Mouse (Mus musculus): ENCODE measurements at regions not wholly inside any gene's neighbourhood (a gene's known extent, or its start where the extent isn't known, plus 50 kb on each side); places are given as distances from the start of the nearest gene placed in this dataset.

GRCm38 (mm10) chr3:104586342-104587175, 51.9 kb upstream of the Slc16a1 start:
- no peak for ATAC-seq (ENCODE audit: low FRiP score)
- no peaks in the 10 kb centered on the region for H3K9me3 ChIP-seq (ENCODE audit: control insufficient read depth, low read length)
- H3K9ac ChIP-seq (ENCODE audit: low read length): no peak overlapping the region
- H3K27ac ChIP-seq (ENCODE audit: low read depth, low read length): no peak overlapping the region
- no peaks in the 10 kb centered on the region for H3K27me3 ChIP-seq (ENCODE audit: control insufficient read depth, insufficient read depth, low read length)
- DNase-seq (ENCODE audit: low spot score, missing footprints): no peak
- H3K4me3 ChIP-seq (ENCODE audit: low read depth, low read length): no peak overlapping the region
- H3K36me3 ChIP-seq (ENCODE audit: control insufficient read depth, insufficient read depth, low read length): no peaks in the 10 kb centered on the region
- WGBS: 92% methylated on average over 6 of the region's 6 CpGs
- no peak overlapping the region for H3K4me2 ChIP-seq
- no peaks in the 10 kb centered on the region for H3K4me1 ChIP-seq (ENCODE audit: control insufficient read depth, insufficient read depth, low read length)

- no peak overlapping the region for H3K4me3 ChIP-seq (ENCODE audit: low read depth, low read length)
- 82% methylated on average over 6 of the region's 6 CpGs for WGBS
- DNase-seq (ENCODE audit: low spot score, missing footprints) (peak; percentile 67), ATAC-seq (ENCODE audit: low FRiP score) (no peak)
- no peak overlapping the region for H3K27ac ChIP-seq (ENCODE audit: low read depth, low read length)
- no peaks in the 10 kb centered on the region for H3K4me1 ChIP-seq (ENCODE audit: control insufficient read depth, insufficient read depth, low read length)
- H3K27me3 ChIP-seq (ENCODE audit: control insufficient read depth, insufficient read depth, low read length): no peaks in the 10 kb centered on the region
- no peak overlapping the region for H3K4me2 ChIP-seq
- H3K9me3 ChIP-seq (ENCODE audit: control insufficient read depth, low read length): no peaks in the 10 kb centered on the region
- no peak overlapping the region for H3K9ac ChIP-seq (ENCODE audit: low read length)
- H3K36me3 ChIP-seq (ENCODE audit: control insufficient read depth, insufficient read depth, low read length): no peaks in the 10 kb centered on the region
Observed at GRCm38 (mm10) chr3:104585303-104585702, 53.2 kb upstream of the Slc16a1 start.

GRCm38 (mm10) chr3:104583236-104583635, 55.2 kb upstream of the Slc16a1 start:
- no peak overlapping the region for H3K4me2 ChIP-seq
- no peaks in the 10 kb centered on the region for H3K27me3 ChIP-seq (ENCODE audit: control insufficient read depth, insufficient read depth, low read length)
- no peak overlapping the region for H3K27ac ChIP-seq (ENCODE audit: low read depth, low read length)
- WGBS: 77% methylated on average over 7 of the region's 7 CpGs
- no peaks in the 10 kb centered on the region for H3K9me3 ChIP-seq (ENCODE audit: control insufficient read depth, low read length)
- DNase-seq (ENCODE audit: low spot score, missing footprints): peak; percentile 33
- no peak for ATAC-seq (ENCODE audit: low FRiP score)
- H3K4me1 ChIP-seq (ENCODE audit: control insufficient read depth, insufficient read depth, low read length): no peaks in the 10 kb centered on the region
- no peaks in the 10 kb centered on the region for H3K36me3 ChIP-seq (ENCODE audit: control insufficient read depth, insufficient read depth, low read length)
- no peak overlapping the region for H3K9ac ChIP-seq (ENCODE audit: low read length)
- H3K4me3 ChIP-seq (ENCODE audit: low read depth, low read length): no peak overlapping the region

GRCm38 (mm10) chr3:104582521-104582920, 55.9 kb upstream of the Slc16a1 start:
- H3K27ac ChIP-seq (ENCODE audit: low read depth, low read length): no peak overlapping the region
- no peaks in the 10 kb centered on the region for H3K4me1 ChIP-seq (ENCODE audit: control insufficient read depth, insufficient read depth, low read length)
- no peak overlapping the region for H3K4me3 ChIP-seq (ENCODE audit: low read depth, low read length)
- DNase-seq (ENCODE audit: low spot score, missing footprints) (peak; percentile 75), ATAC-seq (ENCODE audit: low FRiP score) (no peak)
- no peaks in the 10 kb centered on the region for H3K36me3 ChIP-seq (ENCODE audit: control insufficient read depth, insufficient read depth, low read length)
- H3K9ac ChIP-seq (ENCODE audit: low read length): no peak overlapping the region
- no peaks in the 10 kb centered on the region for H3K27me3 ChIP-seq (ENCODE audit: control insufficient read depth, insufficient read depth, low read length)
- WGBS: 94% methylated on average over 10 of the region's 10 CpGs
- H3K9me3 ChIP-seq (ENCODE audit: control insufficient read depth, low read length): no peaks in the 10 kb centered on the region
- H3K4me2 ChIP-seq: no peak overlapping the region

GRCm38 (mm10) chr3:104579186-104579585, 59.3 kb upstream of the Slc16a1 start:
- 43% methylated on average over 4 of the region's 4 CpGs for WGBS

GRCm38 (mm10) chr3:104578374-104578773, 60.1 kb upstream of the Slc16a1 start:
- Histone ChIP-seq H3K4me1 (ENCODE audit: control insufficient read depth, insufficient read depth, low read length) (no peaks in the 10 kb centered on the region), H3K36me3 (ENCODE audit: control insufficient read depth, insufficient read depth, low read length) (no peaks in the 10 kb centered on the region), H3K9me3 (ENCODE audit: control insufficient read depth, low read length) (no peaks in the 10 kb centered on the region), H3K9ac (ENCODE audit: low read length) (no peak overlapping the region), H3K4me2 (no peak overlapping the region), H3K4me3 (ENCODE audit: low read depth, low read length) (no peak overlapping the region), H3K27ac (ENCODE audit: low read depth, low read length) (no peak overlapping the region), H3K27me3 (ENCODE audit: control insufficient read depth, insufficient read depth, low read length) (no peaks in the 10 kb centered on the region)
- WGBS: 48% methylated on average over 3 of the region's 3 CpGs
- DNase-seq (ENCODE audit: low spot score, missing footprints) (peak; percentile 61), ATAC-seq (ENCODE audit: low FRiP score) (no peak)

More at GRCm38 (mm10) chr3:104579186-104579585, 59.3 kb upstream of the Slc16a1 start:
- peak; percentile 4 for DNase-seq (ENCODE audit: low spot score, missing footprints)
- Histone ChIP-seq H3K9ac (ENCODE audit: low read length) (no peak overlapping the region), H3K9me3 (ENCODE audit: control insufficient read depth, low read length) (no peaks in the 10 kb centered on the region), H3K4me3 (ENCODE audit: low read depth, low read length) (no peak overlapping the region), H3K4me2 (no peak overlapping the region), H3K27ac (ENCODE audit: low read depth, low read length) (no peak overlapping the region), H3K27me3 (ENCODE audit: control insufficient read depth, insufficient read depth, low read length) (no peaks in the 10 kb centered on the region), H3K4me1 (ENCODE audit: control insufficient read depth, insufficient read depth, low read length) (no peaks in the 10 kb centered on the region), H3K36me3 (ENCODE audit: control insufficient read depth, insufficient read depth, low read length) (no peaks in the 10 kb centered on the region)
- ATAC-seq (ENCODE audit: low FRiP score): no peak

GRCm38 (mm10) chr3:104577228-104577927, 61.1 kb upstream of the Slc16a1 start:
- no peak overlapping the region for H3K4me2 ChIP-seq
- H3K27me3 ChIP-seq (ENCODE audit: control insufficient read depth, insufficient read depth, low read length): no peaks in the 10 kb centered on the region
- no peak overlapping the region for H3K4me3 ChIP-seq (ENCODE audit: low read depth, low read length)
- H3K27ac ChIP-seq (ENCODE audit: low read depth, low read length): no peak overlapping the region
- no peak overlapping the region for H3K9ac ChIP-seq (ENCODE audit: low read length)
- no peaks in the 10 kb centered on the region for H3K9me3 ChIP-seq (ENCODE audit: control insufficient read depth, low read length)
- WGBS: 74% methylated on average over 5 of the region's 5 CpGs
- no peaks in the 10 kb centered on the region for H3K4me1 ChIP-seq (ENCODE audit: control insufficient read depth, insufficient read depth, low read length)
- ATAC-seq (ENCODE audit: low FRiP score) (no peak), DNase-seq (ENCODE audit: low spot score, missing footprints) (no peak)
- no peaks in the 10 kb centered on the region for H3K36me3 ChIP-seq (ENCODE audit: control insufficient read depth, insufficient read depth, low read length)

- H3K9me3 ChIP-seq (ENCODE audit: control insufficient read depth, low read length): no peaks in the 10 kb centered on the region
- no peak for ATAC-seq (ENCODE audit: low FRiP score)
- 84% methylated on average over 5 of the region's 5 CpGs for WGBS
Observed at GRCm38 (mm10) chr3:104573277-104573940, 61.7 kb upstream of the Lrig2 start.

More at GRCm38 (mm10) chr3:104573277-104573940, 61.7 kb upstream of the Lrig2 start:
- Histone ChIP-seq H3K36me3 (ENCODE audit: control insufficient read depth, insufficient read depth, low read length) (no peaks in the 10 kb centered on the region), H3K4me2 (no peak overlapping the region), H3K4me1 (ENCODE audit: control insufficient read depth, insufficient read depth, low read length) (no peaks in the 10 kb centered on the region), H3K27ac (ENCODE audit: low read depth, low read length) (no peak overlapping the region), H3K27me3 (ENCODE audit: control insufficient read depth, insufficient read depth, low read length) (no peaks in the 10 kb centered on the region), H3K9ac (ENCODE audit: low read length) (no peak overlapping the region), H3K4me3 (ENCODE audit: low read depth, low read length) (no peak overlapping the region)
- peak; percentile 68 for DNase-seq (ENCODE audit: low spot score, missing footprints)
